ENCODE assay signal across 19 mouse cellular contexts in genomic region chr3:123174379-123174697, GRCm38 (mm10).
A peak's percentile ranks its signal among the peaks of the same experiment; 100 is the strongest.
DNase-seq lines count a peak whose midpoint lies in the region; ATAC-seq and TF ChIP-seq lines count a peak whose summit lies in the region.
"Had no signal": no experiment of that assay in that cellular context is flagged by ENCODE, and none has a peak within 500 bp of the region (broad histone marks: within the 10 kb centered on the region; RNA-seq: fewer than 3 reads in every experiment).

No protein-coding gene starts in this region.

- no peak overlapping the region for H3K4me2 ChIP-seq in limb, embryonic 12.5 days
- no peak overlapping the region for H3K4me2 ChIP-seq in stomach, embryonic 15.5 days
- no peak overlapping the region for H3K4me2 ChIP-seq in lung, postnatal 0 days (replicated peaks; ENCODE audit: low read depth, low read length)
- H3K4me2 ChIP-seq: hindbrain, embryonic 13.5 days; limb, embryonic 15.5 days had no signal

- intact Hi-C loops in heart, adult 2 months (cut with DNase I), result no loop called here
- intact Hi-C loops in heart, postnatal 36 days (cut with DNase I), result no loop called here

- TF ChIP-seq POLR2A in heart, adult 2 months (IDR thresholded peaks at IDR 0.05; ENCODE audit: insufficient read depth, low read depth, low read length), result no peak
- TF ChIP-seq POLR2A in spleen, adult 2 months (IDR thresholded peaks at IDR 0.05; ENCODE audit: low read depth, low read length), result no peak

- no peaks in the 10 kb centered on the region for H3K79me2 ChIP-seq in heart, adult 2 months (replicated peaks; ENCODE audit: control insufficient read depth, insufficient read depth, low read length)

- H3K36me3 ChIP-seq in heart, adult 2 months (ENCODE audit: control insufficient read depth, insufficient read depth, low read length), result no peaks in the 10 kb centered on the region; the same call in 1 of the 2 replicates
- H3K36me3 ChIP-seq in spleen, adult 2 months (ENCODE audit: control insufficient read depth, insufficient read depth, low read length), result no peaks in the 10 kb centered on the region
- no peaks in the 10 kb centered on the region for H3K36me3 ChIP-seq in limb, embryonic 12.5 days
- no peaks in the 10 kb centered on the region for H3K36me3 ChIP-seq in stomach, embryonic 15.5 days
- no peaks in the 10 kb centered on the region for H3K36me3 ChIP-seq in lung, postnatal 0 days (ENCODE audit: insufficient read depth, low read length)
- H3K36me3 ChIP-seq: G1E; hindbrain, embryonic 13.5 days; limb, embryonic 15.5 days had no signal

- no peak for TF ChIP-seq CTCF in heart, adult 2 months (IDR thresholded peaks at IDR 0.05)
- no peak for TF ChIP-seq CTCF in spleen, adult 2 months (IDR thresholded peaks at IDR 0.05; ENCODE audit: extremely low read depth, insufficient read depth, insufficient read length, insufficient replicate concordance)
- no peak for TF ChIP-seq CTCF in lung, postnatal 0 days (IDR thresholded peaks at IDR 0.05)

- DNase-seq in heart, adult 2 months, result no peak
- no peak for DNase-seq in heart, postnatal 36 days
- DNase-seq in spleen, adult 2 months (ENCODE audit: low read depth in 1 of 2, low spot score in 2 of 2), result no peak
- DNase-seq in spleen, adult 12 weeks (ENCODE audit: low spot score), result no peak
- DNase-seq in lung, postnatal 0 days (ENCODE audit: low spot score), result no peak
- DNase-seq: adrenal gland, postnatal 14 days; cerebellum, postnatal 14 days; kidney, adult 2 months; kidney, postnatal 4 days; lung, adult 18-20 months; right cerebral cortex, postnatal 25 days; thymus, postnatal 36 days had no signal

- H3K27ac ChIP-seq in heart, adult 2 months, result peak overlapping the region; percentile 74
- peak overlapping the region; percentile 48 for H3K27ac ChIP-seq in spleen, adult 2 months (ENCODE audit: insufficient read depth, low read length)
- peak overlapping the region; percentile 25; the same call in 1 of the 2 replicates for H3K27ac ChIP-seq in limb, embryonic 12.5 days
- H3K27ac ChIP-seq in stomach, embryonic 15.5 days, result peak overlapping the region; percentile 26; the same call in 1 of the 2 replicates
- no peak overlapping the region for H3K27ac ChIP-seq in lung, postnatal 0 days (ENCODE audit: low read length)
- H3K27ac ChIP-seq: hindbrain, embryonic 13.5 days; limb, embryonic 15.5 days had no signal

- no peak overlapping the region for H3K9ac ChIP-seq in heart, adult 2 months (ENCODE audit: low read depth, low read length)
- no peak overlapping the region for H3K9ac ChIP-seq in limb, embryonic 12.5 days (replicated peaks)
- no peak overlapping the region for H3K9ac ChIP-seq in stomach, embryonic 15.5 days
- H3K9ac ChIP-seq in lung, postnatal 0 days (replicated peaks; ENCODE audit: low read depth), result no peak overlapping the region
- H3K9ac ChIP-seq: hindbrain, embryonic 13.5 days; limb, embryonic 15.5 days had no signal

- H3K9me3 ChIP-seq in limb, embryonic 12.5 days, result no peaks in the 10 kb centered on the region
- H3K9me3 ChIP-seq in stomach, embryonic 15.5 days, result no peaks in the 10 kb centered on the region
- no peaks in the 10 kb centered on the region for H3K9me3 ChIP-seq in lung, postnatal 0 days (ENCODE audit: low read length)
- H3K9me3 ChIP-seq: G1E; hindbrain, embryonic 13.5 days; limb, embryonic 15.5 days had no signal

- no peaks in the 10 kb centered on the region for H3K27me3 ChIP-seq in heart, adult 2 months (ENCODE audit: control insufficient read depth, insufficient read depth, low read length)
- no peaks in the 10 kb centered on the region for H3K27me3 ChIP-seq in spleen, adult 2 months (ENCODE audit: control insufficient read depth, insufficient read depth, low read length)
- no peaks in the 10 kb centered on the region for H3K27me3 ChIP-seq in limb, embryonic 12.5 days
- no peaks in the 10 kb centered on the region for H3K27me3 ChIP-seq in stomach, embryonic 15.5 days (replicated peaks)
- H3K27me3 ChIP-seq in lung, postnatal 0 days (replicated peaks; ENCODE audit: insufficient read depth, low read length), result no peaks in the 10 kb centered on the region
- H3K27me3 ChIP-seq: hindbrain, embryonic 13.5 days; limb, embryonic 15.5 days had no signal

- 80% methylated on average over 8 of the region's 8 CpGs for WGBS in heart, adult 2 months
- WGBS in spleen, adult 2 months, result 63% methylated on average over 8 of the region's 8 CpGs
- 81% methylated on average over 8 of the region's 8 CpGs for WGBS in limb, embryonic 12.5 days
- 77% methylated on average over 8 of the region's 8 CpGs for WGBS in stomach, embryonic 15.5 days
- WGBS in lung, postnatal 0 days, result 83% methylated on average over 8 of the region's 8 CpGs

- no peak for TF ChIP-seq EP300 in heart, adult 2 months (IDR thresholded peaks at IDR 0.05; ENCODE audit: insufficient read depth, low read depth, low read length)
- TF ChIP-seq EP300 in lung, postnatal 0 days (IDR thresholded peaks at IDR 0.05), result no peak

- no peak for ATAC-seq in limb, embryonic 12.5 days (ENCODE audit: insufficient number of reproducible peaks, insufficient read depth, low FRiP score, low TSS enrichment, low read depth)
- no peak for ATAC-seq in stomach, embryonic 15.5 days (ENCODE audit: insufficient read depth, low FRiP score, low read depth)
- ATAC-seq in lung, postnatal 0 days, result no peak
- ATAC-seq in erythroblast, adult 5-6 weeks (replicated peaks; ENCODE audit: low FRiP score, poor library complexity, severe bottlenecking), result no peak
- ATAC-seq: forebrain, embryonic 14.5 days had no signal

- peaks cover 11% of the 10 kb centered on the region for H3K4me1 ChIP-seq in heart, adult 2 months (ENCODE audit: control insufficient read depth, insufficient read depth, low read length)
- H3K4me1 ChIP-seq in spleen, adult 2 months (ENCODE audit: control insufficient read depth, insufficient read depth, insufficient read length), result peaks cover 2% of the 10 kb centered on the region
- H3K4me1 ChIP-seq in limb, embryonic 12.5 days (replicated peaks), result peaks cover 30% of the 10 kb centered on the region
- peaks cover 12% of the 10 kb centered on the region; the same call in 1 of the 2 replicates for H3K4me1 ChIP-seq in stomach, embryonic 15.5 days
- H3K4me1 ChIP-seq in lung, postnatal 0 days (ENCODE audit: insufficient read depth, low read depth, low read length), result no peaks in the 10 kb centered on the region
- H3K4me1 ChIP-seq: hindbrain, embryonic 13.5 days had no signal

- H3K4me3 ChIP-seq in heart, adult 2 months, result no peak overlapping the region
- no peak overlapping the region for H3K4me3 ChIP-seq in spleen, adult 2 months (ENCODE audit: extremely low read depth, insufficient read depth, insufficient read length)
- H3K4me3 ChIP-seq in limb, embryonic 12.5 days (replicated peaks), result no peak overlapping the region
- H3K4me3 ChIP-seq in stomach, embryonic 15.5 days (replicated peaks), result no peak overlapping the region
- H3K4me3 ChIP-seq in lung, postnatal 0 days (ENCODE audit: low read depth, low read length), result no peak overlapping the region
- H3K4me3 ChIP-seq: hindbrain, embryonic 13.5 days; limb, embryonic 15.5 days had no signal
